Mouse (Mus musculus) E14TG2a.4 (cell line): Measurements from ENCODE around the gene Sfrp4.

Source experiments
- CTCF ChIP-seq: conservative IDR thresholded peaks from 2 replicates; pipeline ENCODE4 v1.5.1; 2014; ENCODE audit warnings: low read length
- NANOG ChIP-seq: IDR thresholded peaks from 2 replicates; pipeline ENCODE4 v1.6.1; 2014; ENCODE audit warnings: borderline replicate concordance, low read length, mixed read lengths
- POU5F1 ChIP-seq: IDR thresholded peaks from 2 replicates; pipeline ENCODE4 v1.6.1; 2014; ENCODE audit warnings: low read length, borderline replicate concordance

GRCm38 (mm10) chr13:19630768-19631709 is 8.1 kb downstream of the Sfrp4 start:
- TF ChIP-seq CTCF = no peak
- no peak for TF ChIP-seq POU5F1
- TF ChIP-seq NANOG = peak; percentile 79; the same call in 1 of the 2 replicates
